Mouse (Mus musculus) heart, embryonic 14.5 days (tissue): Measurements from ENCODE around the gene Snapc1. TPM values are rescaled to one million over a fixed set of nuclear protein-coding genes. Genes with fewer than 3 reads are reported as not detected.

Experiments
- ATAC-seq: fragments of 200-750 bp; cut with Nextera tagmentation; 2 replicates; pipeline ENCODE4 v1.8.0; 2017; ENCODE audit warnings: low read depth, moderate TSS enrichment; ENCODE audit not compliant: insufficient number of reproducible peaks, insufficient read depth, low FRiP score
- H3K27ac ChIP-seq, 2 experiments: fragments of 200-500 bp in 1 of 2; fragments of 300-500 bp in 1 of 2; sonication (generic) in 1 of 2; replicated peaks in 1 of 2; 2 replicates each; pipeline ENCODE4 v1.5.1; 2012 to 2014; ENCODE audit warnings: low read depth in 2 of 2, low read length in 2 of 2, control low read depth in 1 of 2, mild to moderate bottlenecking in 1 of 2, mixed read lengths in 1 of 2; ENCODE audit not compliant: control insufficient read depth in 1 of 2, insufficient read depth in 1 of 2
- H3K27me3 ChIP-seq: fragments of 300-500 bp; sonication (generic); 2 replicates; pipeline ENCODE4 v1.6.1; 2014; ENCODE audit warnings: mild to moderate bottlenecking, low read length, control low read depth; ENCODE audit not compliant: control insufficient read depth, insufficient read depth
- H3K36me3 ChIP-seq: fragments of 300-500 bp; sonication (generic); 2 replicates; pipeline ENCODE4 v1.6.1; 2014; ENCODE audit warnings: mild to moderate bottlenecking, control low read depth, low read length, mixed read lengths; ENCODE audit not compliant: control insufficient read depth, insufficient read depth
- H3K4me1 ChIP-seq, 2 experiments: fragments of 200-500 bp in 1 of 2; fragments of 300-500 bp in 1 of 2; sonication (generic) in 1 of 2; 2 replicates each; pipeline ENCODE4 v1.6.1; 2012 to 2014; ENCODE audit warnings: low read length in 2 of 2, control low read depth in 1 of 2, mixed read lengths in 1 of 2; ENCODE audit not compliant: control insufficient read depth in 2 of 2, insufficient read depth in 2 of 2
- H3K4me2 ChIP-seq: fragments of 300-500 bp; sonication (generic); 2 replicates; pipeline ENCODE4 v1.6.1; 2014; ENCODE audit warnings: mild to moderate bottlenecking, low read length
- H3K4me3 ChIP-seq, 2 experiments: fragments of 200-500 bp in 1 of 2; fragments of 300-500 bp in 1 of 2; sonication (generic) in 1 of 2; 2 replicates each; pipeline ENCODE4 v1.5.1; 2012 to 2014; ENCODE audit warnings: low read length in 2 of 2, mild to moderate bottlenecking in 2 of 2, control low read depth in 1 of 2, low read depth in 1 of 2, moderate library complexity in 1 of 2; ENCODE audit not compliant: control insufficient read depth in 1 of 2, insufficient read depth in 1 of 2
- H3K9ac ChIP-seq: fragments of 300-500 bp; sonication (generic); 2 replicates; pipeline ENCODE4 v1.6.1; 2014; ENCODE audit warnings: mild to moderate bottlenecking, low read length
- H3K9me3 ChIP-seq: fragments of 300-500 bp; sonication (generic); 2 replicates; pipeline ENCODE4 v1.6.1; 2016; ENCODE audit warnings: low read length, control low read depth; ENCODE audit not compliant: control insufficient read depth
- WGBS: fragments of 180-500 bp; shearing (Covaris S2); extraction: QIAGEN DNeasy Blood & Tissue Kit; methylation state at CpG from one replicate; pipeline ENCODE4 v1.1.7; 2014; 5-methylcytosine and 5-hydroxymethylcytosine counted together
- polyA plus RNA-seq: library from polyadenylated mRNA; unstranded; fragments of >200 nt; fragmentation: Nextera tagmentation; extraction: Ambion mirVana; gene quantifications from 2 replicates; pipeline ENCODE4 v1.2.1, GENCODE M21; 2014

The Snapc1 gene
- polyA plus RNA-seq, 1 experiment from 2014 or later: 16.7 TPM

DNA sequence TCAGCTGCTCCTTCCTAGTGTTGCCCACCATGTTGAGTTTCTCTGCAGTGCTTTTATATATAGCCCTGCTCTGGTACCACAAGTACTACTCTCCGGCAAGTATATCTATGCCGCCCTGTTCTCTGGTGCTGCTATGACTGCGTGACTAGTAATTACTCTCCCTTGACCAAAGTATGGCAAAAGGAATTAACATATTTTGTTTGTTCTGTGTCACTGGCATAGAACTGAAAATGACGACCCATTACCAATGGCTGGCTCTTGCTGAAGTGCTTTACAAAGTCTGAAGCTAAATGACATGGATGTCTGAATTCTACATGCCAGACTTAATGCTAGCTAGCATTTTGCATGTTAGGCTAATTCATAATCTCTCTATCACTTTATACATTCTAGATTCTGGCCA lies 15.9 kb upstream of the Snapc1 start:
- peak overlapping the region; percentile 66 to 85 for H3K27ac ChIP-seq
- H3K4me3 ChIP-seq: peak overlapping the region; percentile 22 to 52; a peak in 3 of 4 replicates
- peaks cover 40% of the 10 kb centered on the region for H3K36me3 ChIP-seq
- peak overlapping the region; percentile 81 for H3K9ac ChIP-seq
- ATAC-seq: no peak
- 59% methylated on average over 4 of the region's 4 CpGs for WGBS
- peak overlapping the region; percentile 76 for H3K4me2 ChIP-seq
- H3K4me1 ChIP-seq: peaks cover 4 to 13% of the 10 kb centered on the region in 2 experiments
- H3K27me3 ChIP-seq: no peaks in the 10 kb centered on the region
- H3K9me3 ChIP-seq: no peaks in the 10 kb centered on the region

DNA sequence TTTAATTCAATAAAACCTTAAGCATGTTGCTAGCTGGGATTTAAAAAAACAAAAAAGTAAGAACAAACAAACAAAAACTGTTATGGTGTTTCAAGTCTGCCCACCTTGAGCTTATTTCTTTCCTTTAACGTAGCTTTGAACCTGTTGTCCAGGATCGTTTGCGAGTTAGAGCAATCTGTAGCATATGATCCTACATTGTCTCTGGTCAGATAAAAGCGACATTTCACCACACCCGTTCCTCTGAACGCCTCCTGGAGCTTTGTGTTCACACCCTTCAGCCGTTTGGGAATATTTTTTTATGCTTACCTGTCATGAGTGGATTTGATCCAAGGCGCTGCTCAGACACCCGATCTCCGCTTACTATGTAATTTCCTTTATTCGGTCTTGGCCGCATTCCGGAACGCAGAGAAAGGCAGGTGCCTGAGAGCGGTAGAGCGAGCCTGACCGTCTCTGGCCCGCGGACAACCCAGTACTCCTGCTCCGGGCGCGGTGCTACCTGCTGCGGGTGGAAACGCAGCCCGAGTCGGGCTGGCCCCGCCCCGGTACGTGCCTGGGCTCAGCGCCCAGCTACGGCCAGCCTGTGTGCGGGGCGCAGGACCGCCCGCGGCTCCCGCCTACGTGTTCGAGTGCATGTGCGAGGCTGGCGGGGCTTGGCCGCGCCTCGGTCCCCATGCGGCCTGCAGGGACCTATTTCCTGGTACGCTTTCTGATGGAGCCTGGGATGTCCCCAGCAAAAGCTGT lies 14.8 kb upstream of the Snapc1 start:
- ATAC-seq: peak; percentile 79
- Histone ChIP-seq H3K4me3 (peak overlapping the region; percentile 49 to 52), H3K4me2 (peak overlapping the region; percentile 76), H3K9ac (peak overlapping the region; percentile 81), H3K36me3 (peaks cover 29% of the 10 kb centered on the region), H3K4me1 (peaks cover 7 to 23% of the 10 kb centered on the region in 2 experiments), H3K27ac (peak overlapping the region; percentile 81 to 85), H3K27me3 (no peaks in the 10 kb centered on the region), H3K9me3 (no peaks in the 10 kb centered on the region)
- 5% methylated on average over 46 of the region's 46 CpGs for WGBS

DNA sequence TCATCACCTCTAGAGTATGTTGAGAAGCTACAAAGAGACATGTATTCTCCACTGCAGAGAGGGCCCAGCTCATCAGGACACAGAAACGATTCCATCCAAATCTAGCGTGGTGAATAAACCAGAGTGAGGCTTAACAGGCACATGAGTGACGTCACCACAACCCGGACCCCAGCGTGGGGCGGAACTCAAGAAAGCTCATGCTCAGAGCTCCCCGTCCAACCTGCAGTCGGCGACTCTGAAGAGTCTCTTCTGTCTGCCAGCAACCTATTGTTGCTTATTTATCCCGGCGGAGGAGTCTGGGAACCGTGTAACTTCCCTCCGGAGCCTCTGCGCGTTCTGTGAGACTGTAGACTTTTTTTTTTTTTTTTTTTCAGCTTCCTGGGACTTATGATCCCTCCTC lies 11.4 kb upstream of the Snapc1 start:
- no peaks in the 10 kb centered on the region for H3K27me3 ChIP-seq
- peak; percentile 37; the same call in 1 of the 2 replicates for ATAC-seq
- 7% methylated on average over 15 of the region's 15 CpGs for WGBS
- peaks cover 1% of the 10 kb centered on the region for H3K36me3 ChIP-seq
- peak overlapping the region; percentile 75 for H3K4me2 ChIP-seq
- peak overlapping the region; percentile 74 for H3K9ac ChIP-seq
- no peaks in the 10 kb centered on the region for H3K9me3 ChIP-seq
- peaks cover 7 to 32% of the 10 kb centered on the region in 2 experiments for H3K4me1 ChIP-seq
- H3K4me3 ChIP-seq: peak overlapping the region; percentile 39 to 40
- H3K27ac ChIP-seq: peak overlapping the region; percentile 62 to 69

DNA sequence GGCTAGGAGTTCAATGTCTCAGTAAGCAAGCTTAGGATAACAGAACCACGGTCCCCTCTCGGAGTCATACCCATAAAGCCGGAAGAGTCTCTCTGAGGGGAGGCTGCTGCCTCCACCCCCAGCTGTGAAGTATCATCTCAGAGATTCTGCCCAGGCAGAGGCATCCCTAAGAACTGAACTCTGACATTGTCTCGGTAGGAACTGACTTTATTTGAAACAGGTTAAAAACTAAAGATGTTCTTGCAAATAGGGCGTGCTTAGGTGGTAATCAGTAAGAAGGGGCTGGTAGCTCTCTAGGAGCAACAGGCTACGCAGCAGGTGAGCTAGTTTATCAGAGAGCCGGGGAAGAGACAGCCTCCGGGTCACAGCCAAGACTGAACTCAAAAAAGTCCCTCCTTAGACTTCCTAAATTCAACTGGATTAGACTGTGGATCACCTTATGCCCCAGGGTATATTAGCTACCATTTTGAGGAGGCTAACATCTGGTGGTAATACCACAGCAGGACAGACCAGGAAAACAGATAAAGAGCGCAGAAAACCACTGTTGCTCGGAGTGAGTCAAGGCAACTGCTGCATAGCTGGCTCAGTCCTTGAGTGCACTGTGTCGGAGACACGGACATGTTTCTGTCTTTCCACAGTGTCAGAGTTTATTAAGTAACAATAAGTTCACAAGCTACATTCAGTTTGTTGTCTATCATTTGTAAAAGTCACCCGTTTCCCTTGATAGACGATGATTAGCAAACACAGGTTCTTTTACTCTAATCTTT lies 10.7 kb upstream of the Snapc1 start:
- Histone ChIP-seq H3K9ac (peak overlapping the region; percentile 74), H3K4me3 (peak overlapping the region; percentile 39 to 40), H3K4me1 (peaks cover 7 to 32% of the 10 kb centered on the region in 2 experiments), H3K9me3 (no peaks in the 10 kb centered on the region), H3K36me3 (no peaks in the 10 kb centered on the region), H3K27me3 (no peaks in the 10 kb centered on the region), H3K4me2 (peak overlapping the region; percentile 75), H3K27ac (peak overlapping the region in 1 of 2 experiments; percentile 69; a peak in 2 of 4 replicates)
- WGBS: 30% methylated on average over 14 of the region's 14 CpGs
- no peak for ATAC-seq

DNA sequence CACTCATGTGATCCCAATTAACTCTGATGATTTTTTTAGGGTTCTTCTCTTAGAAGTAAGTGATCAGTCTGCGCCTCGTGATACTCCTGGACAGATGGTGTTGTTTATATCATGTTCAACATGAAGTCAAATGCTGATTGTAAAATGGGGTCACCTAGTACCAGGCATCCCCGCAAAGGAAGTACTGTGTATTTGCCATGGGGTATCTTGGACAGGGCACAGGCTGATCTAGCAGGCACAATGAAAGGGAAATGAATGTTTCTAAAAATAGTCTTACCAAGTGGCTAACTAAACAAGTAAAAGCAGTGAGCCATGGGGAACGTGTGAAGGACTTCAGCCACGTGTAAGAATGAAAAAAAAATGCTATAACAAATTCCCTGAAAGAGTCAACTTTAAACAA lies 9.5 kb upstream of the Snapc1 start:
- no peak for ATAC-seq
- H3K9ac ChIP-seq: no peak overlapping the region
- WGBS: 39% methylated on average over 5 of the region's 5 CpGs
- no peak overlapping the region for H3K4me3 ChIP-seq
- H3K36me3 ChIP-seq: no peaks in the 10 kb centered on the region
- H3K4me1 ChIP-seq: peaks cover 7 to 29% of the 10 kb centered on the region in 2 experiments
- no peak overlapping the region for H3K4me2 ChIP-seq
- peak overlapping the region; percentile 43 to 45; a peak in 3 of 4 replicates for H3K27ac ChIP-seq
- no peaks in the 10 kb centered on the region for H3K27me3 ChIP-seq
- no peaks in the 10 kb centered on the region for H3K9me3 ChIP-seq

DNA sequence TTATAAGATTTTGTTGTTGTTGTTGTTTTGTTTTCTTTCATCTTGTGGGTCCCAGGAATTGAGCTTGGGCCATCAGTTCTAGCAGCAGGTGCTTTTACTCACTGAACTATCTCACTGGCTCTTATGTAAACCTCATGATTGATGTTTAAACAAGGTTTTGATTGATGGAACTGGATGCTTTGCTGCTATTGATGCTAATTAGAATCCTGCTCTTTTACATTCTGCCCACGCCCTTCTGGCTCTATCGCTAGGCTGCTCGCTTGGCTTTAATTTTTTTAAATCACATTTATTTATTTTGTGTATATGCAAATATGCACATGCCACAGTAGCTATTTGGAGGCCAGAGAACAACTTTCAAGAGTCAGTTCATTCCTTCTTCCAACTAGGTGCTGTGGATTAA lies 6.6 kb upstream of the Snapc1 start:
- no peak overlapping the region for H3K27ac ChIP-seq
- H3K4me2 ChIP-seq: no peak overlapping the region
- no peaks in the 10 kb centered on the region for H3K36me3 ChIP-seq
- H3K9me3 ChIP-seq: no peaks in the 10 kb centered on the region
- ATAC-seq: no peak
- no peak overlapping the region for H3K9ac ChIP-seq
- WGBS: 92% methylated on average over 3 of the region's 3 CpGs
- H3K27me3 ChIP-seq: no peaks in the 10 kb centered on the region
- H3K4me3 ChIP-seq: no peak overlapping the region
- H3K4me1 ChIP-seq: peaks cover 6 to 27% of the 10 kb centered on the region in 2 experiments

DNA sequence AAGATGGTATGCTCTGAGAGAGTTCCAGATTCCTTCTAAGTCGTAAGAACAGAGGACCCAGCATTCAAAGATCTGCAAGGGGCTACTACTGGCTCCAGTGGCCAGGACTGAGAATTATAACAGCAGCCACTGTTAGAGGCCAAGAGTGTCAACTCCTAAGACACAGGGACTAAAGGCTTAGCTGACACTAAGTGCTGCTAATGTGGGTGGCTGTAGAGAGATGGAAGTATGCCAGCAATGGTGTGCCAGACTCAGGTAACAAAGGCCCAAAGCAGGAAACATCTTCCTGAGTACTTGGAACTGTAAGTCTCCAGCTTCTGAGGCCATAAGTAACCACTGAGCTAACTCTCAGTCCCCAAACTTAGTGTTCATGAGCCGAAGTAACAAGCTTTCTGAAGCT lies 5.5 kb upstream of the Snapc1 start:
- Histone ChIP-seq H3K27me3 (no peaks in the 10 kb centered on the region), H3K4me3 (no peak overlapping the region), H3K9ac (no peak overlapping the region), H3K4me2 (no peak overlapping the region), H3K27ac (no peak overlapping the region), H3K4me1 (peaks cover 4 to 16% of the 10 kb centered on the region in 2 experiments), H3K9me3 (no peaks in the 10 kb centered on the region), H3K36me3 (no peaks in the 10 kb centered on the region)
- no peak for ATAC-seq
- WGBS: 82% methylated on average over 2 of the region's 2 CpGs
